Mouse (Mus musculus): Measurements from ENCODE around the gene Amfr. TPM values are rescaled to one million over a fixed set of nuclear protein-coding genes. Genes with fewer than 3 reads are reported as not detected.
A peak's percentile ranks its signal among the peaks of the same experiment; 100 is the strongest.

Gene Amfr
- total RNA-seq, 2 experiments from 2014 or later: 106 to 122 TPM

GRCm38 (mm10) chr8:93933288-93933687, 79.4 kb downstream of the Amfr start:
- no peak for DNase-seq (ENCODE audit: low spot score)

GRCm38 (mm10) chr8:93932873-93933272, 79.8 kb downstream of the Amfr start:
- DNase-seq (ENCODE audit: low spot score): peak; percentile 82

- DNase-seq (ENCODE audit: low spot score): no peak
Observed at GRCm38 (mm10) chr8:93931336-93931735, 81.3 kb downstream of the Amfr start.

- no peak for DNase-seq (ENCODE audit: low spot score)
Observed at GRCm38 (mm10) chr8:93929233-93929632, 83.4 kb downstream of the Amfr start.

GRCm38 (mm10) chr8:93925513-93925912, 87.1 kb downstream of the Amfr start:
- DNase-seq (ENCODE audit: low spot score): no peak

GRCm38 (mm10) chr8:93923897-93924334, 88.7 kb downstream of the Amfr start:
- DNase-seq (ENCODE audit: low spot score): peak; percentile 44

Small RNA genes lying within 50 kb of the gene (microRNA-seq; reads per million reads assigned to microRNA genes)
- gene Gm24159: not detected

Other genes starting within 250 kb of the Amfr start
- 1 to 10 TPM; 5.3 to 6.8 TPM for gene Gnao1, start 202.9 kb downstream of the Amfr start, total RNA-seq (2021)
- 10 to 100 TPM; 10.5 to 12.3 TPM for gene Nudt21, start 24.2 kb upstream of the Amfr start, total RNA-seq (2021)
- gene Ogfod1, start 24.4 kb upstream of the Amfr start, total RNA-seq (2021): 10 to 100 TPM; 22.0 to 26.2 TPM
- 1 to 10 TPM; 2.2 to 2.5 TPM for gene Bbs2, start 86.1 kb upstream of the Amfr start, total RNA-seq (2021)
- not detected for gene Mt4, start 124.4 kb upstream of the Amfr start, total RNA-seq (2021)
- gene Mt3, start 139.8 kb upstream of the Amfr start, total RNA-seq (2021): 1 to 10 TPM in 1 of 2 experiments, under 1 TPM in 1; 0.78 to 1.8 TPM
- gene Mt2, start 159.8 kb upstream of the Amfr start, total RNA-seq (2021): 100 to 1,000 TPM in 1 of 2 experiments, 10 to 100 TPM in 1; 18.7 to 229 TPM
- gene Mt1, start 166.2 kb upstream of the Amfr start, total RNA-seq (2021): 100 to 1,000 TPM in 1 of 2 experiments, 10 to 100 TPM in 1; 22.5 to 181 TPM
- gene Nup93, start 201.7 kb upstream of the Amfr start, total RNA-seq (2021): 10 to 100 TPM in 1 of 2 experiments, 1 to 10 TPM in 1; 9.9 to 10.3 TPM

Data from gastrocnemius, adult 18-20 months (tissue).